Mouse (Mus musculus): Measurements from ENCODE around the gene Pstpip1.

Gene Pstpip1

DNA sequence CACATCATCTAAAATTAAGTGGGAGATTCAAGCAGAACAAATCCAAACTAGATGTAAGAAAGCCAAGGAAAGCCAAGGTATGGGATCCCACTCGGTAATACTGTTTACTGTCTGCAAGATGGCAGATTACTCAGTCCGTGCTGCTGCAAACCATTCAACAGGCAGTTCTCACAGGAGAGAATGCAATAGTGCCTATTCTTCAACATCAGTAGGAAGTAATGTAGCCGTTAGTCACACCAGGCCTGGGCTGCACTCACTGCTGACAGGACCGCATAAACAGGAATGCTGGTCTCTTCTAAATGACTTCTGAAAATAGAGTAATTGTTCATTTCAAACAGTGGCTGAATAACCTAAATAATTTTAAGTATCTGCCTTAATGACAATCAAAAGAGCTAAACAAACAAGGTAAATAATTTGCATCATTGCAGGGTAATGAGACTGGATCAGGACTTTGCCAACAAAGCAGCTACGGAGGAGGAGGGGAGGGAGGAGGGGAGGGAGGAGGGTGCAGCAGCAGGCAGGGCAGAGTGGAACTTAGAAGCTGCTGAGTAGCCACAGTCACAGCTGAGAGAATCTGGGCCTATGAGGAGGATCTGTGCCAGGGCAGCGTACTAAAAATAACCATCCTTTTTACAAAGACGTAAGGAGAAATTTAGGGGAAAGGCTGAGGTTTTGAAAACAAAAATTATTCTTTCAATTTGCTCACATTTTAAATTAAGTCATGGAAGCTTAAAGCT is 62.2 kb downstream of the Pstpip1 start:
- DNase-seq (ENCODE audit: low spot score): no peak

- DNase-seq (ENCODE audit: low spot score): no peak
Observed at GRCm38 (mm10) chr9:56152482-56153007, 62.8 kb downstream of the Pstpip1 start.

GRCm38 (mm10) chr9:56154572-56154971 is 64.8 kb downstream of the Pstpip1 start:
- no peak for DNase-seq (ENCODE audit: low spot score)

GRCm38 (mm10) chr9:56158077-56158476 is 68.3 kb downstream of the Pstpip1 start:
- no peak for DNase-seq (ENCODE audit: low spot score)

DNA sequence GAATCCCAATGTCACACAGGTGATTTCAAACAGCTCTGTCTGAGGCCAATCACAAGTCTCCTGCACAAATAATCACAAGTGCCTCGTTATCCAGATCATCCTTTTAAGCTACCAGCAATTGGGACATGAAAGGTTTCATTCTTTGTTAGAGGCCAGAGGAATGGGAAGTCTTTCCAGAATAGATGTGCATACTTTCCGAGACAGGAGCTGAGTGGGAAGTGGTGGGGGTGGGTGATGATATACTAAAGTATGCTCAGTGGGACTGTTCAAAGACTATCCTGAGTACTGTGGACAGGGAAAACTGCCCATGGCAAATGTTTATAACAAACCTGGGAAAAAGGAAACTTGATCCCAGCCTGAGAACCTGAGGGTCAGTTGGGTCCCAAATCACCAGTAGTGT is 69.7 kb downstream of the Pstpip1 start:
- no peak for DNase-seq (ENCODE audit: low spot score)

GRCm38 (mm10) chr9:56160341-56161141 is 70.8 kb downstream of the Pstpip1 start:
- DNase-seq (ENCODE audit: low spot score): peak; percentile 62

GRCm38 (mm10) chr9:56165377-56165776 is 75.6 kb downstream of the Pstpip1 start, which contains the start of gene Tspan3:
Gene Tspan3, minus strand, starts transcription at chr9:56165477.
- no peak for DNase-seq (ENCODE audit: low spot score)

- DNase-seq (ENCODE audit: low spot score): no peak
Observed at GRCm38 (mm10) chr9:56166161-56166560, 76.4 kb downstream of the Pstpip1 start.

DNA sequence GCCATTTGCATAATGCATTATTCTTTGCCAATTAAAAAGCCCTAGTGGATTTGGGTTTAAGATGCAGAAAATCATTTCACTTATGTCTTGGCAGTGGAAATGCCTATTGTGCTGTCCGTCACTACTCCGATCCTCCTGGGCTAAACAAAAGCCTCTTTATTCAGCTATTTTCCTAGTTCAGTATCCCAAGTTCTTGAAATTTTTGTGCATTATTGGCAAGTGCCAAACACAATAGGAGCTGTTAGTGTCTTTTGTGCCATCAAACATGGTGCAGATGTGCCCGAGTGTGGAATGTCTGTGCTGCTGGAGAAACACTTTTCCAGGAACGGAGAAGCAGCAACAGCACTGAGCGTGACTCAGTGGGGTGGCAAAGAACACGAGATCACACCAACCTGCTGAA is 77.9 kb downstream of the Pstpip1 start:
- DNase-seq (ENCODE audit: low spot score): no peak

DNA sequence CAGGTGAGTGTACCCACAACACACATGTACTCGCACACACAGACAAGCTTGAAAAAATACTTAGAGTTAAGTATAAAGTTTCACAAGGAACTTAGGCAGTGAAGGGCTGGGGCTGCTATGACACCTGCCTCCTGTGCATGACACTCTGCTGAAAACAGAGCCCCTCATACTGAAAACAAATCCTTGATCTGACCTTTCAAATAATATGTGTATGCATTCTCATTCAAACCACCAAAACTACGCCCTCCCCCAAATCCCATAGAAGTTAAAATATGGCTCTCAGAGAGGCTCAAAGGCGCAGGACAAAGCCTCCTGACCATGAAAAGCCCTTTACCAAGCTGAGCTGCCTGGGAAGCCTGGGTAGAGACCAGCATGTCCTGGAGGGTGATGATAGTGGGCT is 85.6 kb downstream of the Pstpip1 start:
- no peak for DNase-seq (ENCODE audit: low spot score)

DNA sequence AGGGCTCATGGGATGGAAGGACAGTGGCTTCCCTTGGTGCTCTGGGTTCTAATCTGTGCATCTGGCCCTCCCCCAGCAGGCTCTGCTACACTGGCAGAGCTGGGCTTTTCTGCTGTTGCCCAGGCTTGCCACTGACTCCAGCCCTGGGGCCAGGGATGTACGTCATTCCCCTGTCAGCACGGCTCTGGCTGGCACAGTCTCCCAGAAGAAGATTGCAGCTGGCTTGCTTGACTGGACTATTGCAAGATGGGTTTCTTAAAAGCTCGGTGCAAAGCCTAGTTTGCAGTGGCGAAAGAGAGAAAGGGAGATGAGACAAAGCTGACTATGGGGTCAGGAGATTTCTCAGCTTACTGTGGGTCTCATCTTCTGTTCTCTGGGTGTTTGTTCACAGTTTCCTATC is 87.6 kb downstream of the Pstpip1 start:
- DNase-seq (ENCODE audit: low spot score): no peak

All from urinary bladder, postnatal 10 days (tissue).